Mouse (Mus musculus) 416B (cell line): ENCODE data around the gene Olfr911-ps1.

Experiments
- DNase-seq: peaks from one replicate; pipeline ENCODE4 v3.0.0; 2011; ENCODE audit warnings: low read depth

Olfr911-ps1 gene

GRCm38 (mm10) chr9:38521280-38521679 lies at the start of gene Olfr911-ps1:
Olfr911-ps1 (plus strand) TSS chr9:38521580.
- no peak for DNase-seq

- DNase-seq = no peak
These were observed 34.6 kb upstream of the Olfr911-ps1 start, which contains the start of gene Olfr906 for GRCm38 (mm10) chr9:38486785-38487184. Olfr906 (plus strand) TSS chr9:38487085.

- DNase-seq = no peak
These were observed 25.9 kb upstream of the Olfr911-ps1 start, which contains the start of gene Olfr907 for GRCm38 (mm10) chr9:38495501-38495900. Olfr907 (plus strand) TSS chr9:38495801.

GRCm38 (mm10) chr9:38512353-38512752 lies 9.0 kb upstream of the Olfr911-ps1 start:
- DNase-seq = no peak

- DNase-seq = no peak
These were observed 16.2 kb downstream of the Olfr911-ps1 start, which contains the start of gene Olfr910 for GRCm38 (mm10) chr9:38537549-38537948. Olfr910 (plus strand) TSS chr9:38537849.
